Mouse (Mus musculus) embryo, embryonic 11.5 days (tissue): ENCODE data around the gene Il17c.

ENCODE experiments used
- DNase-seq: peaks from one replicate; pipeline ENCODE4 v3.0.0-alpha.2; 2012; ENCODE audit warnings: low read depth, low spot score

The Il17c gene

DNA sequence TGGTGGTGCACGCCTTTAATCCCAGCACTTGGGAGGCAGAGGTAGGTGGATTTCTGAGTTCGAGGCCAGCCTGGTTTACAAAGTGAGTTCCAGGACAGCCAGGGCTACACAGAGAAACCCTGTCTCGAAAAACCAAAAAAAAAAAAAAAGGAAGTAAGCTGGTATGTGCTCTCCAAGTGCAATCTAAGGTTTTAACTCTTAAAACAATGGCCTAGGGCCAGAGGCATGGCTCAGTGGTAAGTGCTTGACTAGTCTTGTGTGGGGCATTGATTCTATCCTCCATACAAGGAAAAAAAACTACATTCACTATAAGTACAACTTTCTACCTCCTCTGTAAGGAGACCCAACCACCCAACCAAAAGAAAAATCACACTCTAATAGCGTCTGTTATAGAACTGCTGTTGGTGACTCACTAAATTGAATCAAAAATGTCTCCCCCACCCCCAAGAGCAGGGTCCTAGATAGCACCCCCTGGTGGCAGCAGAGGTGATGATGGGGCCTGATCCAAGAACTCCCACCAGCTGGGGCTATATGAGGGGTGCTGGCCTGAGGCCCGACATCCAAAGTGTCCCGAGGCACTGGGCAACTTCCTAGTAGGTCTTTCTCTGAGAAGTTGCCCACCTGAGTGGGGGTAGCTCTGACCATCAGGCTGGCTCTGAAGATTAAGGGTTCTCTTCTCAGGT lies 37.5 kb downstream of the Il17c start:
- DNase-seq: no peak

- DNase-seq: no peak
Observed at GRCm38 (mm10) chr8:122459990-122460389, 38.2 kb downstream of the Il17c start.

- no peak for DNase-seq
Observed at GRCm38 (mm10) chr8:122460524-122461472, 39.0 kb downstream of the Il17c start, which contains the start of gene Snai3. Snai3 (minus strand) TSS chr8:122460733.

DNA sequence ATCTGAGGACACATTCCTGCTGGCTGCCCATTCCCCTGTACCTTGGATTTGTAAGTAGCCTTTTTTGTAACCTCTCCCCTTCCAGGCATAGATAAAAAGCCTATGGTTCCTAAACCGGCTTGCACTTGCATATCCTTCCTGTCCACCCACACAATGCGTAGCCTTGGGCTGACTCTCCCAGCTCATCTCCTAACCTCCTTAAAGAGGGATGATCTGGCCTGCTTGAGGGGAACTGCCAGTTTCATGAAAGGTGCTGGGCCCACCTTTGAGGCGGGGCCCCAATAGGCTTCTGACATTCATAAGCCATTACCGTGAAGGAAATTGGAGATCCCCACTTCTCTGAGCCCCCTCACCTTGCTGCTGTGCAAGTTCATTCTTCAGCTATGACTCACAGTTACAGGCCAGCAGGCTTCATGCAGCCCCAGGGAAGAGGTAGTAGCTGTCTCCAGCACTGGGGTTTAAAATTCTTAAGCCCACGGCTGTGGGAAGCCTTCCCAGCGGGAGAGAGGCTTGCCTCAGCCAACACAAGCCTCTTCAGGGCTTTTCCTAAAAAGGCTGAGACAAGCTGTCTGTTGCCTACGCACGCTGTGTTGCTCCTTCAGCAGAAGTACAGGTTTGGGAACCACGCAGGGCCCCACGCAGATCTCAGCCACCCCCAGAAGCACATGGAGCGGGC lies 39.8 kb downstream of the Il17c start:
- DNase-seq: no peak

GRCm38 (mm10) chr8:122462510-122462909 lies 40.7 kb downstream of the Il17c start:
- no peak for DNase-seq

DNA sequence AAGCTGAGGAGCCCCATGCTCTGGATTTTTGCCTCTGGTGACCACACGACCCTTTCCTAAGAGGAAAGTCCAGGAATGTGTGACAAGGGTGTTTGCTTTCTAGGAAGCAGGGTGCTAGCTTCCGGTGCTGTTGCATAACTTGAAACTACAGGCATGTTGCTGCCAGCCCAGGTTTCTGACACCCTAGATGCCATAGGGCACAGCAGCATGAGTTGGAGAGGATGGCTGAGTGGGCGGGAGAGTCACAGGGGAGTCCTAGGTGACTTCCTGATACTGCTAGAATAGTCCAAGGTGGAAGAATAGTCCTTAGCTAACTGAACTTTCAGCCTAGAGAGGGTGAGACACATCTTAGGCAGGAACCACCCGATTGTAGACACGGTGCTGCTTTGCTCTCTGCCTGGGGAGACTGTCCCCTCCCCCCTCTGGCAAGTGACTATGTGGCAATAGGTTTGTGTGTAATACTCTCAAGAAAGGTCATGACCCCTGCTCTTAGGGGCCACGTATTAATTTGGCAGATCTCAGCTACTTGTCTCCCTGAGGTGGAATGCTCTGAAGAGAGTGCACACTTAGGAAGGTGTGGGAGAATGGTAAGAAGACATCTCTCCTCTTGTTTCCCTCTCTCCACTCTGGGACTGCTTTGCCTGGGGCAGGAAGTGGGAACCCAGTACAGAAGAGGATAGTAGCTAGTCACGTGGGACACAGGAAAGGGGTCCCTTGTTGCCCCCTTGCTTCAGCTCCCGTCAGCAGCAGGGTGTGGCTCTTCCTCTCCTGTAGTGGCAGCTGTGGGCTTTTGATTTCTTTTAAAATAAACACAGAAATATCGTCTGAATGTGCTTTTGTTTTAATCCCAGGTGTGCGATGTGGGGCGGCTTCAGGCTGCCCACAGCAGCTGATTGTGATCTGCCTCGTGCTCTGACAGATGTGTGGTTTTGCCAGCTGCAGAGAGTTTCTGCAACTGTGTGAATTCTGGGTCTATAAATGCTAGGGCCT lies 42.1 kb downstream of the Il17c start:
- no peak for DNase-seq

DNA sequence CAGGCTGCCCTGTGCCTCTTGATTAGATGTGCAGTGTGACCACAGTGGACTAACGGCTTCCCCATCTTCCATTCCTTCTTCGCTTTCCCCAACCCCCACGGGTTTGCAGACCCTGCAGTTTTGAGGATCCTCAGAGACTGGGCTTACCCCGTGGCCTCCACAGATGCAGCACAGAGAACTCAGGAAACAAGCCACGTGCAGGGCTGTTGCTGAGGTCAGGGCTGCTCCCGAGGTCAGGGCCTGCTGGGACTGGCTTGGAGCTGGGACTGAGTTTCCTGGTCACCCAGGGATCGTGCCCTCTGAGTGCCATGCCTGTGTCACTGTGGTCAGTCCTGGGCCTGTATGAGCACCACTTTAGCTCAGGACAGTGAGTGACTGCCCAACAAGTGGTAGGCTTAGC lies 43.2 kb downstream of the Il17c start:
- no peak for DNase-seq

GRCm38 (mm10) chr8:122467816-122468215 lies 46.0 kb downstream of the Il17c start:
- DNase-seq: no peak

GRCm38 (mm10) chr8:122469407-122469806 lies 47.6 kb downstream of the Il17c start:
- no peak for DNase-seq

GRCm38 (mm10) chr8:122469965-122470364 lies 48.1 kb downstream of the Il17c start:
- no peak for DNase-seq

- no peak for DNase-seq
Observed at GRCm38 (mm10) chr8:122470691-122471090, 48.9 kb downstream of the Il17c start.
